Comparison of ENCODE assay signal across 8 mouse cellular contexts in the genomic region with DNA sequence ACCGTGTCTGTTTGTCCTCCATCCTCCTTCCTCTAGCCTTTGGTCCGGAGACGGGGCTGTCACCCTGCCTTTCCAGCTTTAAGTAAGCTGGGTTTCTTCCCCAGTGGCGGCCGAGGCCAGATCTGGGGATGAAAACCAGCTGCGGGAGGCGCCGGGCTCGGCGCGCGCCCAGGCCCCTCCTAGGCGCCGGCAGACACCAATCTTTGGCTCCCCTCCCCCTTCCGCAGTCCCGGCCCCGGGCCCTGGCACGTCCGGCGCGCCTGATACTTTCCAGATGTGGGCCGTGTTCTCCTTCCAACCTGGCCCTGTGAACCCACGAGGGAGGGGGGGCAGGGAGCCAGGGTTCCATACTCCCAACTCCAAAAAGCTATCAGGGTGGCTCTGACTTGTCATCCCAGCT. TPM values are rescaled to one million over a fixed set of nuclear protein-coding genes. Genes with fewer than 3 reads are reported as not detected.
A peak's percentile ranks its signal among the peaks of the same experiment; 100 is the strongest.
DNase-seq lines count a peak whose midpoint lies in the region; ATAC-seq and TF ChIP-seq lines count a peak whose summit lies in the region.

No protein-coding gene starts in this region.

- H3K36me3 ChIP-seq in forebrain, embryonic 13.5 days (ENCODE audit: poor library complexity, severe bottlenecking), result peaks cover 16% of the 10 kb centered on the region
- H3K36me3 ChIP-seq in midbrain, embryonic 15.5 days (replicated peaks), result peaks cover 6% of the 10 kb centered on the region; the same call in 1 of the 2 replicates

- H3K9me3 ChIP-seq in forebrain, embryonic 13.5 days (replicated peaks), result peaks cover 3% of the 10 kb centered on the region
- no peaks in the 10 kb centered on the region for H3K9me3 ChIP-seq in midbrain, embryonic 15.5 days

- TF ChIP-seq CTCF in layer of hippocampus, adult 2 months (conservative IDR thresholded peaks at IDR 0.05), result no peak

- intact Hi-C loops in heart, postnatal 25 days (cut with DNase I), result loop anchor here (10.0 kb wide), 1 partner anchor 146 kb away; no protein-coding TSS in a partner anchor

- H3K4me3 ChIP-seq in layer of hippocampus, adult 2 months, result no peak overlapping the region; the same call in 1 of the 2 replicates
- H3K4me3 ChIP-seq in forebrain, embryonic 13.5 days, result no peak overlapping the region
- H3K4me3 ChIP-seq in midbrain, embryonic 15.5 days, result no peak overlapping the region

- H3K4me1 ChIP-seq in forebrain, embryonic 13.5 days, result peaks cover 42% of the 10 kb centered on the region
- peaks cover 27% of the 10 kb centered on the region for H3K4me1 ChIP-seq in midbrain, embryonic 15.5 days

- DNase-seq in layer of hippocampus, adult 2 months (ENCODE audit: low spot score in 2 of 2), result no peak
- no peak for DNase-seq in layer of hippocampus, adult 18-20 months (ENCODE audit: low spot score in 2 of 2)
- DNase-seq in heart, postnatal 25 days (ENCODE audit: low spot score), result peak; percentile 88
- peak; percentile 90 to 92 for DNase-seq in kidney, postnatal 4 days
- no peak for DNase-seq in c-Kit-positive CD71-positive TER-119-positive erythroid progenitor cells, embryonic 14.5 days (ENCODE audit: low spot score)
- no peak for DNase-seq in frontal cortex, postnatal 14 days (ENCODE audit: low spot score in 2 of 2)

- ATAC-seq in forebrain, embryonic 13.5 days, result no peak
- ATAC-seq in midbrain, embryonic 15.5 days (replicated peaks), result no peak

- H3K27me3 ChIP-seq in forebrain, embryonic 13.5 days, result peaks cover 55% of the 10 kb centered on the region
- H3K27me3 ChIP-seq in midbrain, embryonic 15.5 days (replicated peaks), result peaks cover 11% of the 10 kb centered on the region; the same call in 1 of the 2 replicates

- peak overlapping the region; percentile 65 for H3K4me2 ChIP-seq in forebrain, embryonic 13.5 days
- peak overlapping the region; percentile 26 for H3K4me2 ChIP-seq in midbrain, embryonic 15.5 days

- WGBS in forebrain, embryonic 13.5 days, result 3% methylated on average over 19 of the region's 23 CpGs
- 3% methylated on average over 23 of the region's 23 CpGs for WGBS in midbrain, embryonic 15.5 days

- peak overlapping the region; percentile 34; the same call in 1 of the 2 replicates for H3K9ac ChIP-seq in forebrain, embryonic 13.5 days
- H3K9ac ChIP-seq in midbrain, embryonic 15.5 days, result no peak overlapping the region

- H3K27ac ChIP-seq in layer of hippocampus, adult 2 months, result peak overlapping the region; percentile 65
- H3K27ac ChIP-seq in forebrain, embryonic 13.5 days, result no peak overlapping the region
- H3K27ac ChIP-seq in midbrain, embryonic 15.5 days, result no peak overlapping the region

RNA-seq across cellular contexts. Expression of a gene that starts 0.6 kb away (rescaled TPM):
- 1 to 10 TPM; 1.9 to 4.0 TPM for total RNA-seq in layer of hippocampus, adult 2 months (2021)
- total RNA-seq in layer of hippocampus, adult 18-20 months (2021), result 1 to 10 TPM; 2.6 to 2.8 TPM
- polyA plus RNA-seq in forebrain, embryonic 13.5 days (2015; fragmentation: Nextera tagmentation; extraction: Ambion mirVana), result 9.2 and 18.2 TPM in 2 replicates
- total RNA-seq in heart, postnatal 25 days (2021), result under 1 TPM; 0.45 to 0.86 TPM
- 9.7 and 16.6 TPM in 2 replicates for polyA plus RNA-seq in midbrain, embryonic 15.5 days (2015; fragmentation: Nextera tagmentation; extraction: Ambion mirVana)

RNA-seq across cellular contexts. Expression of a gene that starts 15.3 kb away (rescaled TPM):
- under 1 TPM; 0.10 to 0.20 TPM for total RNA-seq in layer of hippocampus, adult 2 months (2021)
- total RNA-seq in layer of hippocampus, adult 18-20 months (2021), result under 1 TPM in 1 of 2 experiments, not detected in 1; 0.10 TPM
- 0.14 and 0.37 TPM in 2 replicates for polyA plus RNA-seq in forebrain, embryonic 13.5 days (2015; fragmentation: Nextera tagmentation; extraction: Ambion mirVana)
- 1 to 10 TPM; 2.1 to 3.1 TPM for total RNA-seq in heart, postnatal 25 days (2021)
- 0.42 and 0.43 TPM in 2 replicates for polyA plus RNA-seq in midbrain, embryonic 15.5 days (2015; fragmentation: Nextera tagmentation; extraction: Ambion mirVana)

RNA-seq across cellular contexts. Expression of a gene that starts 15.8 kb away (rescaled TPM):
- 100 to 1,000 TPM; 154 to 156 TPM for total RNA-seq in layer of hippocampus, adult 2 months (2021)
- 100 to 1,000 TPM; 173 to 175 TPM for total RNA-seq in layer of hippocampus, adult 18-20 months (2021)
- 2.0 and 2.3 TPM in 2 replicates for polyA plus RNA-seq in forebrain, embryonic 13.5 days (2015; fragmentation: Nextera tagmentation; extraction: Ambion mirVana)
- 10 to 100 TPM; 15.2 to 17.4 TPM for total RNA-seq in heart, postnatal 25 days (2021)
- 4.7 and 4.8 TPM in 2 replicates for polyA plus RNA-seq in midbrain, embryonic 15.5 days (2015; fragmentation: Nextera tagmentation; extraction: Ambion mirVana)

RNA-seq across cellular contexts. Expression of a gene that starts 33.0 kb away (rescaled TPM):
- total RNA-seq in layer of hippocampus, adult 2 months (2021), result 1,000 to 10,000 TPM; 2,074 to 2,160 TPM
- 1,000 to 10,000 TPM; 2,132 to 2,161 TPM for total RNA-seq in layer of hippocampus, adult 18-20 months (2021)
- polyA plus RNA-seq in forebrain, embryonic 13.5 days (2015; fragmentation: Nextera tagmentation; extraction: Ambion mirVana), result 271 and 296 TPM in 2 replicates
- total RNA-seq in heart, postnatal 25 days (2021), result 100 to 1,000 TPM; 196 to 203 TPM
- 351 and 370 TPM in 2 replicates for polyA plus RNA-seq in midbrain, embryonic 15.5 days (2015; fragmentation: Nextera tagmentation; extraction: Ambion mirVana)

RNA-seq across cellular contexts. Expression of a gene that starts 48.2 kb away (rescaled TPM):
- 1 to 10 TPM; 6.5 to 7.3 TPM for total RNA-seq in layer of hippocampus, adult 2 months (2021)
- 1 to 10 TPM; 4.7 to 6.1 TPM for total RNA-seq in layer of hippocampus, adult 18-20 months (2021)
- 7.7 and 8.3 TPM in 2 replicates for polyA plus RNA-seq in forebrain, embryonic 13.5 days (2015; fragmentation: Nextera tagmentation; extraction: Ambion mirVana)
- 10 to 100 TPM; 18.0 to 22.9 TPM for total RNA-seq in heart, postnatal 25 days (2021)
- 6.7 TPM in 2 replicates for polyA plus RNA-seq in midbrain, embryonic 15.5 days (2015; fragmentation: Nextera tagmentation; extraction: Ambion mirVana)

Comparison
In these comparisons a context has a peak if more than half of its experiments do, and no peak if none do; other contexts are left out.
1. DNase-seq: peak in heart, postnatal 25 days (single experiment) and kidney, postnatal 4 days (2 of 2); none in layer of hippocampus, adult 2 months (0 of 2), layer of hippocampus, adult 18-20 months (0 of 2), c-Kit-positive CD71-positive TER-119-positive erythroid progenitor cells, embryonic 14.5 days (single experiment) and frontal cortex, postnatal 14 days (0 of 2).
2. RNA of a gene that starts 15.8 kb away (total RNA-seq): 173 to 175 TPM in layer of hippocampus, adult 18-20 months and 154 to 156 TPM in layer of hippocampus, adult 2 months; 15.2 to 17.4 TPM in heart, postnatal 25 days; every median in the first group is over 4 times any median in the second.